Mouse (Mus musculus) CH12.LX (cell line): ENCODE measurements at regions not wholly inside any gene's neighbourhood (a gene's known extent, or its start where the extent isn't known, plus 50 kb on each side); places are given as distances from the start of the nearest gene placed in this dataset.

Source experiments
- DNase-seq: peaks from one replicate; pipeline ENCODE4 v3.0.0-alpha.2; 2013; ENCODE audit errors: extremely low read depth
- H3K27ac ChIP-seq: 2 replicates; pipeline ENCODE4 v1.5.1; 2012; ENCODE audit warnings: low read depth, mild to moderate bottlenecking, control low read depth, moderate library complexity; ENCODE audit not compliant: insufficient read depth
- H3K27me3 ChIP-seq: replicated peaks from 2 replicates; pipeline ENCODE3; 2012; ENCODE audit warnings: inconsistent platforms
- H3K36me3 ChIP-seq, 2 experiments: replicated peaks in 1 of 2; 2 replicates each; pipeline versions ENCODE3 to v1.6.1; 2012; ENCODE audit warnings: inconsistent platforms in 1 of 2, low read length in 1 of 2, mild to moderate bottlenecking in 1 of 2, mixed read lengths in 1 of 2, moderate library complexity in 1 of 2; ENCODE audit not compliant: control insufficient read depth in 1 of 2, insufficient read depth in 1 of 2
- H3K4me1 ChIP-seq, 2 experiments: 2 replicates each; pipeline ENCODE4 v1.6.1; 2012; ENCODE audit warnings: inconsistent platforms in 1 of 2, moderate library complexity in 1 of 2; ENCODE audit not compliant: insufficient read depth in 2 of 2, control insufficient read depth in 1 of 2
- H3K4me2 ChIP-seq: 2 replicates; pipeline ENCODE4 v1.6.1; 2012; ENCODE audit warnings: low read depth, mild to moderate bottlenecking, control low read depth; ENCODE audit not compliant: poor library complexity, insufficient read depth, severe bottlenecking
- H3K4me3 ChIP-seq, 3 experiments: fragments of 150-350 bp in 1 of 3; sonication (generic) in 1 of 3; replicated peaks in 1 of 3; 2 replicates each; pipeline versions ENCODE3 to v1.5.1; 2011 to 2012; ENCODE audit warnings: low read depth in 2 of 3, low read length in 2 of 3, mild to moderate bottlenecking in 2 of 3, moderate library complexity in 2 of 3, control low read depth in 1 of 3, improper control_type of control experiment in 1 of 3, inconsistent platforms in 1 of 3, mixed read lengths in 1 of 3; ENCODE audit not compliant: poor library complexity in 1 of 3
- H3K79me2 ChIP-seq: replicated peaks from 2 replicates; pipeline ENCODE4 v1.6.1; 2012; ENCODE audit warnings: mild to moderate bottlenecking, moderate library complexity; ENCODE audit not compliant: control insufficient read depth, poor library complexity, insufficient read depth, severe bottlenecking; ENCODE audit errors: extremely low read depth
- H3K9ac ChIP-seq: 2 replicates; pipeline ENCODE4 v1.6.1; 2012; ENCODE audit warnings: low read depth, mild to moderate bottlenecking, control low read depth, moderate library complexity; ENCODE audit not compliant: insufficient read depth
- H3K9me3 ChIP-seq: replicated peaks from 2 replicates; pipeline ENCODE3; 2012; ENCODE audit warnings: low read length, inconsistent platforms, mixed read lengths
- BHLHE40 ChIP-seq: IDR thresholded peaks from 2 replicates; pipeline ENCODE4 v1.6.1; 2011; ENCODE audit warnings: mild to moderate bottlenecking, low read depth, low read length, improper control_type of control experiment
- CHD1 ChIP-seq: IDR thresholded peaks from 2 replicates; pipeline ENCODE4 v1.6.1; 2012; ENCODE audit warnings: low read depth, low read length, improper control_type of control experiment, inconsistent platforms
- CTCF ChIP-seq, 2 experiments: IDR thresholded peaks in 1 of 2; conservative IDR thresholded peaks in 1 of 2; 2 replicates each; pipeline ENCODE4 v1.5.1; 2011 to 2012; ENCODE audit warnings: low read depth in 2 of 2, low read length in 2 of 2, improper control_type of control experiment in 1 of 2, inconsistent platforms in 1 of 2, mild to moderate bottlenecking in 1 of 2, moderate library complexity in 1 of 2
- E2F4 ChIP-seq: IDR thresholded peaks from 2 replicates; pipeline ENCODE4 v1.6.1; 2011; ENCODE audit warnings: low read depth, low read length, improper control_type of control experiment; ENCODE audit not compliant: insufficient replicate concordance
- GABPA ChIP-seq: IDR thresholded peaks from 2 replicates; pipeline ENCODE4 v1.6.1; 2012; ENCODE audit warnings: low read depth, low read length, improper control_type of control experiment, inconsistent platforms; ENCODE audit not compliant: insufficient replicate concordance
- HCFC1 ChIP-seq: IDR thresholded peaks from 2 replicates; pipeline ENCODE4 v1.6.1; 2012; ENCODE audit warnings: low read depth, mild to moderate bottlenecking, inconsistent platforms, low read length, improper control_type of control experiment
- KAT2A ChIP-seq: IDR thresholded peaks from 2 replicates; pipeline ENCODE4 v1.6.1; 2012; ENCODE audit warnings: low read length, improper control_type of control experiment, inconsistent platforms; ENCODE audit not compliant: insufficient replicate concordance
- MAFK ChIP-seq: IDR thresholded peaks from 2 replicates; pipeline ENCODE4 v1.6.1; 2011; ENCODE audit warnings: low read length, improper control_type of control experiment; ENCODE audit not compliant: insufficient replicate concordance
- MAX ChIP-seq: IDR thresholded peaks from 2 replicates; pipeline ENCODE4 v1.6.1; 2011; ENCODE audit warnings: low read length, improper control_type of control experiment
- MXI1 ChIP-seq: IDR thresholded peaks from 2 replicates; pipeline ENCODE4 v1.6.1; 2011; ENCODE audit warnings: mild to moderate bottlenecking, low read depth, low read length, improper control_type of control experiment
- NELFE ChIP-seq: IDR thresholded peaks from 2 replicates; pipeline ENCODE4 v1.6.1; 2011; ENCODE audit warnings: low read depth, low read length, improper control_type of control experiment
- PAX5 ChIP-seq: IDR thresholded peaks from 2 replicates; pipeline ENCODE4 v1.6.1; 2012; ENCODE audit warnings: low read length, inconsistent platforms, mixed read lengths
- POLR2A ChIP-seq: IDR thresholded peaks from 2 replicates; pipeline ENCODE4 v1.6.1; 2011; ENCODE audit warnings: low read depth, mild to moderate bottlenecking, improper control_type of control experiment, low read length
- POLR2AphosphoS2 ChIP-seq: IDR thresholded peaks from 2 replicates; pipeline ENCODE4 v1.6.1; 2011; ENCODE audit warnings: low read depth, low read length, improper control_type of control experiment
- RAD21 ChIP-seq: IDR thresholded peaks from 2 replicates; pipeline ENCODE4 v1.6.1; 2011; ENCODE audit warnings: low read depth, mild to moderate bottlenecking, low read length, improper control_type of control experiment, moderate library complexity
- RCOR1 ChIP-seq: conservative IDR thresholded peaks from 2 replicates; pipeline ENCODE4 v1.6.1; 2012; ENCODE audit warnings: low read depth, mild to moderate bottlenecking, inconsistent platforms, low read length, improper control_type of control experiment
- TBP ChIP-seq: conservative IDR thresholded peaks from 2 replicates; pipeline ENCODE4 v1.6.1; 2011; ENCODE audit warnings: low read depth, low read length, improper control_type of control experiment
- TCF12 ChIP-seq: IDR thresholded peaks from 2 replicates; pipeline ENCODE4 v1.6.1; 2014; ENCODE audit warnings: low read depth, mild to moderate bottlenecking, inconsistent platforms, low read length, improper control_type of control experiment
- UBTF ChIP-seq: IDR thresholded peaks from 2 replicates; pipeline ENCODE4 v1.6.1; 2012; ENCODE audit warnings: low read depth, mild to moderate bottlenecking, inconsistent platforms, low read length, improper control_type of control experiment, moderate library complexity
- USF2 ChIP-seq: conservative IDR thresholded peaks from 2 replicates; pipeline ENCODE4 v1.6.1; 2011; ENCODE audit warnings: low read depth, low read length, improper control_type of control experiment
- ZC3H11A ChIP-seq: IDR thresholded peaks from 2 replicates; pipeline ENCODE4 v1.6.1; 2012; ENCODE audit warnings: low read depth, mild to moderate bottlenecking, inconsistent platforms, low read length, improper control_type of control experiment
- ZMIZ1 ChIP-seq: IDR thresholded peaks from 2 replicates; pipeline ENCODE4 v1.6.1; 2012; ENCODE audit warnings: low read depth, mild to moderate bottlenecking, inconsistent platforms, low read length, improper control_type of control experiment
- ZNF384 ChIP-seq: IDR thresholded peaks from 2 replicates; pipeline ENCODE4 v1.6.1; 2012; ENCODE audit warnings: low read depth, low read length, improper control_type of control experiment, inconsistent platforms
- dilution Hi-C: fragments of 300-500 bp; cut with MboI; formaldehyde crosslinking; loops from 2 replicates; pipeline ENCODE4 v1.14.3; 2020; ENCODE audit warnings: low sequenced_read_pairs; ENCODE audit not compliant: extremely low pct_unique_long_range_greater_than_20kb, extremely low pct_ligation_motif_present
- in situ Hi-C: fragments of 300-500 bp; cut with MboI; formaldehyde crosslinking; loops from 3 replicates; pipeline ENCODE4 v1.14.3; 2019; ENCODE audit warnings: low sequenced_read_pairs, low pct_ligation_motif_present, low pct_unique_long_range_greater_than_20kb, mixed read lengths

DNA sequence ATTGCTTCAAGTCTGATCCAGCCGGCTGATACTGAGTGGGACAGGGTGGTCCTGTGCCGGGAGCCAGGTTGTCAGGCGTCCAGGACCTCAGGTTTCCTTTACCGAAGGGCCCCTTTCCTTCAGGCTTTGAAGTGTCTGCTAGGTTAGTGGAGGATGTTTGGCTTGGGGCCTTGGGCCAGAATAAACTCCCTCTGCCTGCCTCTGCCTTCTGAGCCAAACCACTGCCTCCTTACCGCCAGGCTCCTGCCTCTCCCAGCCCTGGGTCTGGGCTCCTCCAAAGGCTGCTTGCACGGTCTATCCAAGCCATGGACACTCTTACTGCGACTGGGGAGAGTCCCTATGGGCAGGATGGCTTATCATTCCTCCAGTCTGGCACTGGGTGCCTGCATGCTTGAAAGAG, 62.3 kb upstream of the Col1a1 start:
- no peak overlapping the region for H3K4me2 ChIP-seq
- TF ChIP-seq KAT2A (no peak), USF2 (no peak), TBP (no peak), PAX5 (no peak), E2F4 (no peak), CTCF (conservative IDR thresholded peaks at IDR 0.05 in 1 of 2, IDR thresholded peaks at IDR 0.05 in 1 of 2; ENCODE audit: low read depth in 2 of 2, low read length in 2 of 2) (no peak), POLR2AphosphoS2 (no peak), BHLHE40 (no peak), MAFK (no peak), CHD1 (no peak), MAX (no peak), ZC3H11A (no peak), NELFE (no peak)
- no peak overlapping the region for H3K27ac ChIP-seq
- peaks cover 86% of the 10 kb centered on the region for H3K27me3 ChIP-seq
- H3K36me3 ChIP-seq, result no peaks in the 10 kb centered on the region
- no peaks in the 10 kb centered on the region for H3K79me2 ChIP-seq
- no peak for DNase-seq
- dilution Hi-C loops (no loop called here), in situ Hi-C loops (no loop called here)
- no peaks in the 10 kb centered on the region; a peak in 1 of 4 replicates for H3K4me1 ChIP-seq
- H3K9me3 ChIP-seq, result no peaks in the 10 kb centered on the region
- H3K4me3 ChIP-seq, result no peak overlapping the region
- no peak overlapping the region for H3K9ac ChIP-seq

DNA sequence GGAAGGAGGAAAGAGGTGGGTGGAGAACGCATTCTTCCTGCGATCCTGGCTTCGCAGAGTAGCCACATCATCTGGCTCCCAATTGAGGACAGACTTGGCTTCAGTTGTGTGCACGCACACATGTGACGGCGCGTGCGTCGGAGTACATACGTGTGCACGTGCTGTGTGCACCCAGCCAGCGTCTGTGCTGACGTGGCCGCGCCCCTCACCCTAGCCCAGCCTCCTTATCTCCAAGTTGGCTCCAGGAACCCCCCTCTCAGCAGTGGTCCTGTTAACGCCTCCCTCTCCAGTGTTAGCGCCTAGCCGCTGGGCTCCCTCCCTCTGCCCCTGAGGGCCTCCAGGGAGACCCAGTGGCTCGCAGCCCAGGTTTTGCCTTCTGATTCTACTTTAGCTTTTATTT, 63.1 kb upstream of the Col1a1 start:
- TF ChIP-seq UBTF (no peak), RAD21 (no peak), TCF12 (no peak), USF2 (no peak), MAX (no peak), ZNF384 (no peak), CHD1 (no peak), RCOR1 (no peak), HCFC1 (no peak), GABPA (no peak), MXI1 (no peak), E2F4 (no peak), POLR2A (no peak), ZMIZ1 (no peak)
- H3K27ac ChIP-seq, result no peak overlapping the region
- H3K4me2 ChIP-seq, result no peak overlapping the region
- peaks cover 82% of the 10 kb centered on the region for H3K27me3 ChIP-seq
- no peak for DNase-seq
- dilution Hi-C loops, result no loop called here
- no peaks in the 10 kb centered on the region for H3K36me3 ChIP-seq
- in situ Hi-C loops, result no loop called here
- H3K79me2 ChIP-seq, result no peaks in the 10 kb centered on the region
- H3K4me3 ChIP-seq, result no peak overlapping the region
- no peak overlapping the region for H3K9ac ChIP-seq
- no peaks in the 10 kb centered on the region; a peak in 1 of 4 replicates for H3K4me1 ChIP-seq
- peaks cover 4% of the 10 kb centered on the region for H3K9me3 ChIP-seq
